Mouse (Mus musculus) cerebellum, adult 8-10 months (tissue): ENCODE results near the gene Dhx30.
"Not testable (repeated sequence)": the region's sequence is repeated elsewhere in the genome, so short reads cannot be mapped to it uniquely, and the experiment has no call there.

Experiments
- DNase-seq: peaks from one replicate; pipeline ENCODE4 v3.0.0; 2022

The Dhx30 gene

DNA sequence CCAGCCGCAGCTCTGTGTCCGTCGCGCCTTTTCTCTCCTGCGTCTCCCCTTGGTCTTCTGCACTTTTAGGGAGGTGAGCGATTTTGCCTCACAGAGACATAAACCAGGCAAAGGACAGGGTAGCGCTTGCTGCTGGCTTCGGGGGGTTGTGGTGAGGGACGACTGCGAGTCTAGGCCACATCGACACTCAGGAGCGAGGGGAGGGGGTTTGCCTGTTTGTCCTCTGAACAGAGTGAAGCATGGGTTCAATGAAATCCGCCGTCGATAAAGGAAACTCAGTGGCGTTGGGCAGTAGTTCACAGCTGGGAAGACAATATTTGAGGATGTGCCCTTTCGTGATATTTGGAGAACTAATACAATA, at the start of gene Dhx30:
Gene Dhx30, minus strand, starts transcription at position 52 of the 361 bp plus-strand sequence.
- DNase-seq: no peak

DNA sequence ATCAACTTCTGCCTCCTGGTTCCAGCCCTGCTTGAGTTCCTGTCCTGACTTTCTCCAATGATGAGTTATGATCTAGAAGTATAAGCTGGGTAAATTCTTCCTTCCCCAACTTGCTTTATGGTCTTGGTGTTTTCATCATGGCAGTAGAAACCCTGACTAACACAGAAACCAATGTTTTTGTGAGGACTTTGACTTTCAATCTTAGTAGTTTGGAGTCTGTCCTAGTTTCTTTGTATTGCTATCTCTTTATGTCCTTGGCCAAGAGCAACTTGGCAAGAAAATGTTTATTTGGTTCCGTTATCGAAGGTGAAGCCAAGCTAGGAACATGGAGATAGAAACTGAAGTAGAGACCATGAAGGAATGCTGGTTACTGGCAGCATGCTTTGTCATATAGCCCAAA, 45.4 kb upstream of the Dhx30 start:
- DNase-seq: no peak

DNA sequence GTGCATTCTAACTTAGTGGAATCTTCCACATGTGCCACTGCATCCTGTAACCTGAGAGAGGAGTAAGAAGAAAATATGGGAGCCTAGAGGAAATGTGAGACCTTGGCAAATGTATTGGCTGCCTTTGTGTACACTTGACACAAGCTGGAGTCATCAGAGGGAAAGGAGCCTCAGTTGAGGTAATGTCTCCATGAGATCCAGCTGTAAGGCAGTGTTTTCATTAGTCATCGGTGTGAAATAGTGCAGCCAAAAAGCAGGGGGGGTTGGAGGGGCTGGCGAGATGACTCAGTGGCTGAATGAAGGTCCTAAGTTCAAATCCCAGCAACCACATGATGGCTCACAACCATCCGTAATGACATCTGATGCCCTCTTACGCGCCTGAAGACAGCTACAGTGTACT, 44.8 kb upstream of the Dhx30 start:
- DNase-seq: no peak

DNA sequence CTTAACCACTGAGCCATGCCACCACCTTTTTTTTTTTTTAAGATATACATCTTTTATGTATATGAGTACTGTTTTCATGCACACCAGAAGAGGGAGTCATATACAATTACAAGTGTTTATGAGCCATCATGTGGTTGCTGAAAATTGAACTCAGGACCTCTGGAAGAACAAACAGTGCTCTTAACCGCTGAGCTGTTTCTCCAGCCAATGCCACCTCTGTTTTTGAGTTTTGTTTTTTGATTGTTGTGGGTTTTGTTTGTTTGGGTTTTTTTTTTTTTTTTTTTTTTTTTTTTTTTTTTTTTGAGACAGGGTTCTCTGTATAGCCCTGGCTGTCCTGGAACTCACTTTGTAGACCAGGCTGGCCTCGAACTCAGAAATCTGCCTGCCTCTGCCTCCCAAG, 42.9 kb upstream of the Dhx30 start:
- not testable (repeated sequence) for DNase-seq

DNA sequence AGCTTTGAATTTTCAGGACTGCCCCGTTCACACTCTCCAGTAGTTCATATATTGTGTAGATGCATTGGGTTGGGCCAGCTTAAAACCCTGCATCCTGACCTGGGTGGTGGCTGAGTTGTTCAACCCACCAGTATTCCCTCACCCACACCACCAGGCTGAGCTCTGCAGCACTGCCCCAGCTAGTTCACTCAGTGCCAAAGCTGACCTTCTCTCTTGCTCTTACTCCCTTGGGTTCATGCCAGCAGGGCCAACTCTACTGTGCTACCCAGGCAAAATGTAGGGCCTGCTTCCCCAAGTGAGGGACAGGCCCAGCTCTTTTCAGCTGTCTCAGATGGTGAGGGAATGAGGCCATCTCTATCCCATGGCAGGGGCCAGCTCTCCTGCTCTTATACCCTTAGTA, 41.4 kb upstream of the Dhx30 start:
- no peak for DNase-seq

DNA sequence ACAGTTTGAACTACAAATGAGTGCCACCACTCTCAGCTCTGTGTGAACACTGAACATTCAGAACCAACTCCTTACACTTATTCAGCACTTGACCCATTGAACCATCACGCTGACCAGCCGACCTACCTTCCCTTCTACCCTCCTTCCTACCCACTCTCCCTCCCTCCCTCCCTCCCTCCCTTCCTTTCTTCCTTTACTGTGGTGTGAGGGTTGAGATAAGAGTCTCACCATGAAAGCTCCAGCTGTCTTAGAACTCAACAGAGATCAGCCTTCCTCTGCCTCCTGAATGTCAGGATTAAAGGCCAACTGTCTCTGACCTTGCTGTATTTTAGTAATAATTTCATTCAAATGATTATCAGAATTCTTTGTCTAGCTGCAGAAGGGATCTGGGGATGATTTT, 31.0 kb upstream of the Dhx30 start:
- DNase-seq: no peak

DNA sequence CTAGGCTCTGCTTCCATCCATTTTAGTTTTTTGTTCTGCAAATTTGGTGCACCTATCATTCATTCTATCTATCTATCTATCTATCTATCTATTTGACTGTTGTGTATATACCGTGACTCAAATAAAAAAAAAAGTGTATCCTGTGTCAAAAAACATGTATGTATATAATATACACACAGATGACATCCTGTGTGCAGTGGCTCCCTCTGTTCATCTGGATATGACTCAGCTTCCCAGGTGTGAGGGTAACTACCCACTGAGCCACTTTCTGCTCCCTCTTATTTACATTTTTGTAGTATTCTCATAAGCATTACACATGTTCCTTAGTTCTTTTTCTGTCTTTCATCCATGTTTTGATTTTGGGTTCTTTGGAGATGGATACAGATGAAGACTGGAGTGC, 24.5 kb upstream of the Dhx30 start:
- DNase-seq: no peak

DNA sequence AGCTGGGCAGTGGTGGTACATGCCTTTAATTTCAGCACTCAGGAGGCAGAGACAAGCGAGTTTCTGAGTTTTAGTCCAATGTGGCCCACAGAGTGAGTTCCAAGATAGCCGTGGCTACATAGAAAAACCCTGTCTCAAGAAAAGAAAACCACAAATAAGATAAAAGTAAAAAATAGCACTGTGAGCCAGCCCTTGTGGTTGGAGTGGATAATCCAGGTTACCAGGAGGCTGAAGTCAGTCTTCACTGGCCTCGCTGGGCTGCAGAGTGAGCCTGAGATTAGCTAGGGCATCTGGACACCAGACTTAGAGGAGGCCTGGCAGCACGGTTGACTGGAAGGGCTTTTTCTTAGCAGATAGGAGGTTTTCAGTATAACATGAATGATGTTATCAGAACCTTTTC, 21.5 kb upstream of the Dhx30 start:
- DNase-seq: no peak

DNA sequence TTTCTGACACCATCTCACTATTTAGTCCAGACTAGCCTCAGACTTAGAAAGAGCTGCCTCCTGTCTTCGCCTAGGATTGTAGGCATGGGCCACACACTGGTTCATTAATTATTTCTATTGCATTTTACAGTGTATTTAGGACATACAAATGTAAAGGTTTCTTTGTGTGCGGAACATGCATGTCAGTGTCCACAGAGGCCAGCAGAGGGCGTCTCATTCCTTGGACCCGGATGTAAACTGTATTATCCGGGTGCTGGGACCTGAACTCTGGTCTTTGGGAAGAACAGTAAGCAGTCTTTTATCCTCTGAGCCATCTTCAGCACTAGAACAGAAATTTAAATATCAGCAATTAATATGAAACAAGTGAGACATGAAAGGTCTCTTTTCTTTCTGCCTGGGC, 16.5 kb upstream of the Dhx30 start:
- DNase-seq: no peak

DNA sequence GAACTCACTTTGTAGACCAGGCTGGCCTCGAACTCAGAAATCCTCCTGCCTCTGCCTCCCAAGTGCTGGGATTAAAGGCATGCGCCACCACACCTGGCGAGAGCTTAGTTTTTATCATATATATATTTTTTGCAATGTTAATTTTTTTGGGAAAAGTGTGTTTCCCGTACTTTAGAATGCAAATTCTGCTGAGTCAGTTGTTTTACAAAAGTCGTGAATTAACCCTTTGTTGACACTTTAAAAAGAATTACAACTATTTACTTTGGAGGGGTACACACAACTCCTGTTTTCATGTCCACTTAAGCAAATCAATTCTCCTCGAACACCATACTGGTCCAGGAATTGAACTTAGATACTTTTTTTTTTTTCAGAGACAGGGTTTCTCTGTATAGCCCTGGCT, 15.3 kb upstream of the Dhx30 start:
- DNase-seq: no peak

DNA sequence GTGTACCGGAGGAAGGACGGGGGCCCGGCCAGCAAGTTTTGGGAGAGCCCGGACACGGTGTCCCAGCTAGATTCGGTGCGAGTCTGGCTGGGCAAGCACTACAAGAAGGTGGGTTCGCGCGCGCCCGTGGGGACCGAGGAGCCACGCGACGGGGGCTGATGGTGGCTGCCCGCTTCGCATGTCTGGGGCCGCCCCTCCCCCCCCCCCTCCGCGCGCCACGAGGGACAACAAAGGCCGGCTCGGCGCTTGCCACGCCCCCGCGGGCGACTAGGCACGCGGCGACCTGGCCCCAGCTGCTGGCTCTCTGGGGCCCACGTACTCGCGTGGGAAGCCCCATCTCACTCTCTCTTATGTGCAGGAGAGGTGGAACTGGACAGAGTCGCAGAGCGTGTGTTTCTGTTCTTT, 14.6 kb upstream of the Dhx30 start:
- DNase-seq: no peak

DNA sequence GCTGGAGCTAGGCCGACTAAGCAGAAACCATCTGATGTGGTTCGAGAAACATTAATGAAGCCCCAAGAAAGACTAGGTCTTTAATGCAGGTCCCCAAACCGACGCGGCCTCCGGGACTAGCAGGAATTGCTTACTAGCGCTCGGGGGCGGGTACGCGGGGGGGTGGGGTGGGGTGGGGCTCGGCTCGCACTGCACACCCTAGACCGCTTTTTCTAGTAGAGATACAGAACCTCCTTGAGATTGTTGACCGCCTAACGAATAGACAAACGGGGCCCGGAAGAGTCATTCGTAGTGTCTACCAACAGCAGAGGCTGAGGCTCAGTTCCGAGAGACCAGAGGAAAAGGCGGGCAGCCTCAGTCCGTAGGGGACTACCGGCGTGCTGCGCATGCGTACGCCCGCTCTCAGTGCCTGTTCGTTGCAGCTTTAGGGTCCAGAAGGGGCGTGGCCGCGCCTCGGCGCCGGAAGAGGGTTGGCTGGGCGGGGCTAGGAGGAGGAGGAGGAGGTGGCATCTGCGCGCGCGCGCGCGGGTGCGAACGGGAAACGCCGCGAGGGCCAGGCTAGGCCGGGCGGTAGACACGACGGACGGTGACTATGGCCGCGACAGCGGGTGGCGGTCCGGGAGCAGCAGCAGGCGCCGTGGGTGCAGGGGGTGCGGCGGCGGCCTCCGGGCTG, 14.0 kb upstream of the Dhx30 start:
- peak; percentile 99 for DNase-seq

DNA sequence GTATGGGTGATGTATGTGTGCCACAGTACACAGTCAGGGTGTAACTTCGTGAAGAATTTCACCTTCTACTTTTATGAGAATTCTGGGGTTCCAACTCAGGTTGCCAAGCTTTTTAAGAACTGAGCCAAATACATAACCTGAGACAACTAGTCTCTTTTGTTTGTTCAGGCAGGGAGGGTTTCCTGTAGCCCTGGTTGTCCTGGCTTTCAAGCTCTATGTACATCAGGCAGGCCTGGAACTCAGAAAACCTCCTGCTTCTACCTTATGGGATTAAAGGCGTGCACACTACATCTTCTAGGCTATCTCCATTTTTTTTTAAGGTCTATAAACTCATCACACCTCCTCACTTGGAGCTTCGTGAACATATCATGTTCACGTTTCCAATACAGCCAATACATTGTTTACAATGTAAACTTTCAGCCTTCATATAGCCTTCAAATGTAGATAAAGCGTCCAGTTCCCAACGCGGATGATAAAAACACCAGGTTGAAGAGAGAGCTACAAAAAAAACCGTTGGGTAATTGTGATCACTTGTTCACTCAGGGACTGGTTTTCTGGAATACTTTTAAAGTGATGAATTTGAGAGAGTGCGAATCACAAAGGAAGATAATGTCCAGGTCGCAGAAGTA, 13.4 kb upstream of the Dhx30 start:
- DNase-seq: peak; percentile 13

DNA sequence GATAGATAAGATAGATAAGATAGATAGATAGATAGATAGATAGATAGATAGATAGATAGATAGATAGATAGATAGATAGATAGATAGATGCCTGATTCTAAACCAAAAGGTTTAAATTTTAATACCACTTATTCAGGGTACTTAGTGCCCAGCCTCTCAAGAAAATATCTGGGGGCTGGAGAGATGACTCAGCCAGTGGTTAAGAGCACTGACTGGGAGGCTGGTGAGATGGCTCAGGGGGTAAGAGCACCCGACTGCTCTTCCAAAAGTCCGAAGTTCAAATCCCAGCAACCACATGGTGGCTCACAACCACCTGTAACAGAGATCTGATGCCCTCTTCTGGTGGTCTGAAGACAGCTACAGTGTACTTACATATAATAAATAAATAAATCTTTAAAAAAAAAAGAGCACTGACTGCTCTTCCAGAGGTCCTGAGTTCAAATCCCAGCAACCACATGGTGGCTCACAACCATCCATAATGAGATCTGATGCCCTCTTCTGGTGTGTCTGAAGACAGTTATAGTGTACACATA, 6.4 kb upstream of the Dhx30 start:
- not testable (repeated sequence) for DNase-seq

DNA sequence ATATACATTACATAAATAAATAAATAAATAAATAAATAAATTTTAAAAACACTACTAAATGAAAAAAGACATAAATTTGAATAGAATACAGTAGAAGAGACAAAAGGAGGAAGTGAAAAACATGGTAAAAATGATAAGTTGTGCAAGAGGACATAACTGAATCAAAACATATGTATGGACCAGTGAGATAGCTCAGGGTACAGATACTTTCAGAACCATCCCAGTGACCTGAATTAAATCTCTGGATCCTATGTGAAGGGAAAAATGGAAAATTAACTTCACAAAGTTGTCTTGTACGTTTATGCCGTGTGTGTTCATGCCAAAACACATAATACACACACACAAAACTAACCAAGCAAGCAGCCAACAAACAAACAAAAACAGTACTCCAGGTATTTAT, 5.7 kb upstream of the Dhx30 start:
- DNase-seq: no peak

DNA sequence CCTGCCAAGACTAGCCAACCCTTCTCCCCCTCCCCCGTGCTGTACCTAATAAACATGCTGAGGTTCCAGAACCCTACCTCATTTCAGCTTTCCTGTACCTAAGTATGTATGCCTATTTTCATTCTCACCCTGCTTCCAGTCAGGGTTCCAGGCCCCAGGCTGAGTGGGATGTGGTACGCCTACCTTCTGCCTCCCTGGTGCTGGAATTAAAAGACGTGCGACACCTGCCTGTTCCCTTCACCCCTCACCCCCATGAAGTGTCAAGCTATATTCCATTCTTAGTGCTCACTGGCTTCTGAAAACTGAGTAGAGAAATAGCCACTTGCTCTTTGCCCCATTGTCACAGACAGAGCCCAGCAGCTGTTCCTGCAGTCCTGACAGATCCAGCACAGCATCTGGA, 3.8 kb upstream of the Dhx30 start:
- DNase-seq: no peak

DNA sequence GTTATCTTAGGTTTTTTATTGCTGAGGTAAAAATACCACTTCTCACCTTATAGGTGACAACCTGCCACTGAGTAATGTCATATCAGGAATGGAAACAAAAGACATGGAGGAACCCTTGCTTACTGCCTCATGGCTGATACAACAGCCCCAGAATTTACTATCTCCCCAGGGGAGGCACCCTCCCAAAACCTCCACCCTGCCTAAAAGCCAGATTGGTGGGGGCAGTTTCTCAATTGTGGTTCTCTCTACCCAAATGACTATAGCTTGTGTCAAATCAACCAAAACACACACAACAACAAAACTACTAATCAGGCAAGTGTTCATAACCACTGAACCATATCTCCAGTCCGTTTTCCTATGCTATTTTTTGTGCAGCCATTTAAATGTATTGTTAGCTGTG, 619 bp upstream of the Dhx30 start:
- no peak for DNase-seq

DNA sequence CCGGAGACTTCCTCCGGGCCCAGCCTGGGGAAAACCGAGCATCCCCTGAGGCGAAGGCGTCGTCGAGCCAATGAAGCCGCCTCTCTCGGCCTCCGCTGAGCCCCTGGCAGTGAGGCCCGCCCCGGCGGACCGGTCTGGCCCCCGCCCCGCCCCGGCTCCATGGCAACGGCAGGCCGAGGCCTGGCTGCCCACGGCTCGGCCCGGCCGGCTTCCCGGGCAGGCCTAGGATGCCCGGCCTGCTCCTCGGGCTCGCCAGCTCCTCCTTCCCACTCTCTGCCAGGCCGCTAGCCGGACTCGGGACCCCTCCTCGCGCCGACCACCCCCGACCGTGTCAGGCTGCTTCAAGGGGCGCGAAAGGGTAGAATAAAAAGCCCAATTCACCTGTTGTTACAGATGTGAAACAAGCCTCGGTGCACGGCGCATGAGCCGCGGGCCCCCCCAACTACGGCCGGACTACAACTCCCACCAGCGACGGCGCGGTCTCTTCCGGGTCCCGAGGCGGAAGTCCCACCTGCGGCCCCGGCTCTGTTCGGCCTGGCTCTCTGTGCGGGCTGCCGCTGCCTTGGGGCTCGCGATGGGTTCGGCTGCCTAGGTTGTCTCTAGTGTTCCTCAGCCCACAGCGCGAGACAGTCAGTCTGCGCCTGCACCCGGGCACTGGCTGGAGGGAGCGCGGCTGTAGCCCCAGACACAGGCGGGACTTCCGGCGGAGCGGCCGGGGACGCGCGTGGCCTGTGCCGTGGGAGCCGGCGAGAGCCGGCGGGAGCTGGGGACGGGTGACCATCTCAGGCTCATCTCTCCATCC, 452 bp downstream of the Dhx30 start, which contains the start of gene Smarcc1:
Gene Smarcc1, plus strand, starts transcription at position 732 of the 802 bp plus-strand sequence.
- DNase-seq: peak; percentile 83

DNA sequence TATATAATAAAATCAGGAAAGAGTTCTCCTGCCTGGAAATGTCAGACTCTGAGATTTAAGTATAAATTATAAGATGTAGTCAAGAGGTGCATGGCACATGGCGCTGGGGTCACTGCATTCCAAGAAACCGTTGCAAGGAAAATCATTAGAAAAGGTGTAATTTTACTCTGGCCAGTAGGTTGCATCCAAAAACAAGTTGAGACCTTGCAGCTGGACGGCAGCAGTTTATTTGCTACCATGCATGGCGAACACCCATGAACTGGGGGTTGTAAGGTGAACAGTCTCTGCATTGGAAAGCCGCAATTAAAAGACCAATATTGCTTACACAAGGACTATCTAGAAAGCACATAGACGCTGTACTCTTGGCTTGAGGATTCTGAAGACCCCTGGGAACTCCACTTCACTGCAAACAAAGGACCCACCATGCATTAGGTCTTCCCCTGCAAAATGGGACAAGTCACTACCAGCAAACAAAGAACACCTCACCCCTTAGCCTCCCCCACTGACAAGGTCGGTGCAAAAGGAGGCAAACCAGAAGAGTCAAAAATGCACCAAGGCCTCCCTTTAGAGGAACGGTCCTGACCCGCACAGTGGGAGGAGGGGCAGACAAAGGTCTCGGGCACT, 1.2 kb downstream of the Dhx30 start:
- no peak for DNase-seq

DNA sequence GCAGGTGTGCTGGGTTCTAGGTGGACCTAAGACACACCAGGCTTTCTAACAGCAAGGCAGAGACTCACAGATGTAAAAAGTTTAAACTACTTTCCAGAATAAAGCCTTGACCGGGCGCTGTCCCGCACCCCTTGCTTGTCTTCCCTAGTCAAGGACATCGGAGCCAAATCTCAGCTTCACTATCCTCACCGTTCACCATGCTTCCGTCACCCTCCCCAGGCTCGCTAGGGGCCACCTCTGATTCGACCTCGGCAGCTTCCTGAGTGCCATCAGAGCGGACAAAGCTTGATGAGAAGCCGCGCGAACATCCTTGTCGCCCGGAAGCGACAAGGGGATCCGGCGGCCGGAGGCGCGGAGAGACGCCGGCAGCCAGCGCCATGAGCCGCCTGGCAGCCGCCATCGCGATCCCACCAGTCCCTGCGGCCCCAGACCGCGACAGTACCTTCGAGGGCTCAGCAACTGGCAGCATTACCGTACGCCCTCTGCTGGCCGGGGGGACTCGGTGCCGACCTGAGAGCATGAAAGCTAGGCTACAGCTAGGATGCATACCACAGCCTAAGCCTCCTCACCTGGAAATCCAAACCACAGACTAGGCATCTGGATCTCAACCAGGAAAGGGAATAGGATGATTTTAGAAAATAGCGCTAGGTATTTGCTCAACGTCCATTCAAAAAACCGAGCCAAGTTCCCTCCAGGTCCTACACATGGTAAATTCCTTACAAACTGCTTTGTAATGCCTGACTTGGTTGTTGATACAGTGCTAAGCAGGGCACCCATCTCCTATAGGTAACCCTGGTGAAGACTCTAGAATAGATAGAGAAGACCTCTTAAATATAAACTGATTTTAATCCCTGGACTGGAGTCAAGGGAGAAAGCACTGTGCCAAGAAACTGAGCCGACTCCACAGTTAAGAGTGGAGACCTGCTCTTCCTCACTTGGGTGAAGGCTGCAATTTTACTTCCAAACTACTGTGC, 16.7 kb downstream of the Dhx30 start:
- peak; percentile 95 for DNase-seq

DNA sequence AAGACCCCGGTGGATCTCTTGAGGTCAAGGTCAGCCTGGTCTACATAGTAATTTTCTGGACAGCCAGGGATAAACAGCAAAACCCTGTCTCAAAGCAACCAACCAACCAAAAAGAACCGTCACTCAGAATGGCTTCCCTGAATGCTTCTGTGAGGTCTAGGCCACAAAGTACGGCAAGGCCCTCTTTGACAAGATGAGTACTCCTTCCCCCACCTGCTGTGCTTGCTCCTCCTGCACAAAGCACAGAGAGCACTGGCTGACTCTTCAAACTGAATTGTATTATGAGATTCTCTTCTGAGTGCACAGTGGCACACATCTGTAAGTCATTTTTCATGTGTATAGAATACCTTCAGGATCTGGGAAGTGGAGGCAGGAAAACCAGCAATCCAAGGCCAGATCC, 19.8 kb downstream of the Dhx30 start:
- DNase-seq: no peak

DNA sequence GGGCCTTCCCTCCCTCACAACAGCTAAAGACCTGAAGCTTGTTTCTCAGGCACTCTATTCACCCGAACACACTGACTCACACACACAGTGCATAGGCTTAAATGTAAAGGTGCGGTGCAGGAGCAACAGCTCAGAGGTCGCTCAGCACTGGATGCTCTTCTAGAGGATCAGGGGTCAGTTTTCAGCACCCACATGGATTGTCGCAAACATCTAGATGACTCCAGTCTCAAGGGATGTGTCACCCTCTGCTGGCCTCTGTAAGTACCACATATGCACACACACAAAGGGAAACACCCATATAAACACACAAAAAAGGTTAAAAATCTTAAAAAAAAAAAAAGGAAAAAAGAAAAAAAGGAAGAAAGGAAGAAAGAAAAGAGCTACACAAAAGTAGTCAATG, 22.9 kb downstream of the Dhx30 start:
- DNase-seq: no peak
